Mouse (Mus musculus) megakaryocyte, embryonic 14.5 days (primary cell): ENCODE measurements around the gene Npas4. TPM values are rescaled to one million over a fixed set of nuclear protein-coding genes. Genes with fewer than 3 reads are reported as not detected.
"Not testable (repeated sequence)": the region's sequence is repeated elsewhere in the genome, so short reads cannot be mapped to it uniquely, and the experiment has no call there.

Experiments used
- H3K27me3 ChIP-seq: replicated peaks from 2 replicates; pipeline ENCODE3; 2012; ENCODE audit warnings: inconsistent platforms
- H3K36me3 ChIP-seq: replicated peaks from 2 replicates; pipeline ENCODE3; 2012; ENCODE audit warnings: low read length, inconsistent platforms, mixed read lengths
- H3K4me1 ChIP-seq: 2 replicates; pipeline ENCODE4 v1.6.1; 2012; ENCODE audit warnings: inconsistent platforms
- H3K4me3 ChIP-seq: replicated peaks from 2 replicates; pipeline ENCODE3; 2012; ENCODE audit warnings: moderate library complexity, mild to moderate bottlenecking, inconsistent platforms
- H3K9me3 ChIP-seq: 2 replicates; pipeline ENCODE4 v1.6.1; 2012; ENCODE audit warnings: inconsistent platforms
- FLI1 ChIP-seq: IDR thresholded peaks from 2 replicates; pipeline ENCODE4 v1.6.1; 2012; ENCODE audit warnings: low read length, inconsistent platforms, mixed read lengths
- GATA1 ChIP-seq: IDR thresholded peaks from 3 replicates; pipeline ENCODE4 v1.6.1; 2012; ENCODE audit warnings: mixed read lengths, low read length, inconsistent platforms, borderline replicate concordance
- polyA plus RNA-seq: library from polyadenylated mRNA; stranded (reverse); fragments of >175 nt; gene quantifications from 2 replicates; pipeline ENCODE4 v1.2.3, GENCODE M21; 2012; ENCODE audit warnings: low replicate concordance; ENCODE audit not compliant: insufficient read depth

The Npas4 gene
- polyA plus RNA-seq, 1 experiment = 1.1 TPM

DNA sequence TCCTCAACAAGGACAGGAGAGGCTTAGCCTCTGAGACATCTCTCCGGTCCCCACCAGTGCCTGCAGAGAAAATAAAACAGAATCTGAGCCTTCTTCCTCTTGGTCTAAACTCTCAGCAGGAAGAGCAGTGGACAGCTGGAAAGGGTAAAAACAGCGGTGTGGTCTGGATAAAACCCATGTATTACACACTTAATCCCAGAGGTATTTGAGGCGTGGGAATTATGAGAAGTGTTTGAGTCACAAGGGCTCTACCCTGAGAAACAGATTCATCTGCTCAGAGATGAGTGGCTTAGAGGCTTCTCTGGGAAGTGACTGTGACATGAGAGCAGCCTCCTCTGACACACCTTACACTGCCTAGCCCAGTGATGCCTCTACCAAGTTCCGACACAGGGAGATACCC is 27.5 kb upstream of the Npas4 start:
- Histone ChIP-seq H3K9me3 (no peaks in the 10 kb centered on the region), H3K4me3 (no peak overlapping the region), H3K4me1 (peaks cover 31% of the 10 kb centered on the region), H3K36me3 (no peaks in the 10 kb centered on the region), H3K27me3 (peaks cover 17% of the 10 kb centered on the region)
- TF ChIP-seq GATA1 (no peak), FLI1 (no peak)

DNA sequence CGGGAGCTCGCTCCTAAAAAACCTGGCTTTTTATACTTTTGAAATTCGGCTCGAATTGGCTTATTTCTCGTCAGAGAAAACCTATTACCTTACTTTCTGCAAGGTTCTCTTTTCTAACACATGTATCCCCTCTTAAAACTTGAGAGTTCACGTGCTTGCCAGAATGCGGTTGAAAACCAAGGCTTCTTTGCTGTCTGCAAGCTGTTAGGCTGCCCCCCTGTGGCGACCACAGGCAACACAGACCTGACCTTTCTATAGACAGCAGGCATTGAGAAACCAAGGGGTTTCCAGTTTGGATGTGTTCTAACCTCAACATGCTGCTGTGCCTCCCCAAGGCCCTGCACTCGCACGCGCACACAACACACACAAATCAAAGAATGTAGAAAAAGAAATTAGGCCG is 26.7 kb upstream of the Npas4 start:
- H3K9me3 ChIP-seq = no peaks in the 10 kb centered on the region
- H3K4me3 ChIP-seq = no peak overlapping the region
- TF ChIP-seq FLI1 (no peak), GATA1 (no peak)
- H3K27me3 ChIP-seq = peaks cover 22% of the 10 kb centered on the region
- no peaks in the 10 kb centered on the region for H3K36me3 ChIP-seq
- peaks cover 31% of the 10 kb centered on the region for H3K4me1 ChIP-seq

DNA sequence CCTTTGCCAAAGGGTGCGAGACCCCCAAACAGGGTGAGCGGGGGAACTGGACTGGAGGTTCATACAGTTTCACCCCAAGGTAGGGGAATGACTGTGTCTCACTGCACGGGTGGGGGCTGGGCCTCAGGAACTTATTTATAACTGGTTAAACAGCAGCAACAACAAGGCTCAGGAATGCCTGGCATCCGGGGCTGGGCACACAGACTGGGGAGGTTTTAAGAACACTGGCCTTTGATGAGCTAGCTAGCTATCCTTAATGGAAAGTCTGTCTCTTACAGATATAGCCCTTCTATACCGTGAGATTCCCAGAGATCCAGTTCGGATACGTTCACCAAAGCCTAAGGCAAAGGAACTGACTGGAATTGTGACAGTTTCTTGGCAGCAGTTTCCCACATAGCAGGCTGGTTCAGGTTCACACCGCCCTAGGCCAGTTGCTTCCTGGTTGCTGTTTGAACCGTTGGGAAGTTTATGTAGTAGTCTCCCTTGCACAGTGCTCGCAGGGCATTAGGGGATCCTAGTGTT is 26.2 kb upstream of the Npas4 start:
- no peaks in the 10 kb centered on the region for H3K36me3 ChIP-seq
- H3K4me3 ChIP-seq = no peak overlapping the region
- TF ChIP-seq GATA1 = no peak
- no peak for TF ChIP-seq FLI1
- peaks cover 31% of the 10 kb centered on the region for H3K4me1 ChIP-seq
- peaks cover 25% of the 10 kb centered on the region for H3K27me3 ChIP-seq
- H3K9me3 ChIP-seq = no peaks in the 10 kb centered on the region

DNA sequence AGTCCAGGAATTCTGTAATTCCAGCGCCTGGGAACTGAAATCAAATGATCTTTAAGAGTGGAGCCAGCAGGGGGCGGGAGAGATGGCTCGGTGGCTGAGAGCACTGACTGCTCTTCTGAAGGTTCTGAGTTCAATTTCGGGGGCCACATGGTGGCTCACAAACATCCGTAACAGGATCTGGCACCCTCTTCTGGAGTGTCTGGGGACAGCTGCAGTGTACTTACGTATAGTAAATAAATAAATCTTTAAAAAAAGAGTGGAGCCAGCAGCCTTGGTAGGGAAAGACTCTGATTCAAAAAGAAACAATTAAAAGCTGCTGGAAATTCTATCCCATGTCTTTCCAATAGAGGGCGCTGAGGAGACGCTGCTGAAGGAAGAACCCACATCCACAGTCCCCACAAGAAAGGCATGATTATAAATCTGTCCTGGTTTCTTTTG is 24.9 kb upstream of the Npas4 start:
- Histone ChIP-seq H3K4me3 (no peak overlapping the region), H3K4me1 (peaks cover 28% of the 10 kb centered on the region), H3K27me3 (peaks cover 23% of the 10 kb centered on the region), H3K36me3 (no peaks in the 10 kb centered on the region), H3K9me3 (no peaks in the 10 kb centered on the region)
- TF ChIP-seq GATA1 (no peak), FLI1 (no peak)

DNA sequence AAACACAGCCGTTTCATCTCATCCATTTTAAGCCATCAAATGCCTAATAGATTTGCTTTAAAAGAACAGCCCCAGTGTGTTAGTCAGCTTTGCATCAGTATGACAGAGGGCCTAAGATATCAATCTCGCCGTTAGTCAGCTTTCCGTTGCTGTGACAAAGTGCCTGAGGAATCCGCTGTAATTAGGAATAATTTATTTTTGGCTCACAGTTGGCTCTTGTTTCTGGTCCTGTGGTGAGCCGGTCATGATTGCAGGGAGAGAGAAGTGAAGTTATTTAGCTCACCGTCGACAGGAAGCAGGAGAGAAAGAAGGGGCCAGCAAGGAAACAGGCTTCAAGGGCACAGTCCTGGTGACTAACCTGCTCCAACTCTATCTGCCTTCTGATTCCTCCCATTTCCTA is 23.0 kb upstream of the Npas4 start:
- no peak for TF ChIP-seq GATA1
- peaks cover 25% of the 10 kb centered on the region for H3K27me3 ChIP-seq
- peaks cover 20% of the 10 kb centered on the region for H3K4me1 ChIP-seq
- H3K9me3 ChIP-seq = no peaks in the 10 kb centered on the region
- no peak overlapping the region for H3K4me3 ChIP-seq
- no peaks in the 10 kb centered on the region for H3K36me3 ChIP-seq

DNA sequence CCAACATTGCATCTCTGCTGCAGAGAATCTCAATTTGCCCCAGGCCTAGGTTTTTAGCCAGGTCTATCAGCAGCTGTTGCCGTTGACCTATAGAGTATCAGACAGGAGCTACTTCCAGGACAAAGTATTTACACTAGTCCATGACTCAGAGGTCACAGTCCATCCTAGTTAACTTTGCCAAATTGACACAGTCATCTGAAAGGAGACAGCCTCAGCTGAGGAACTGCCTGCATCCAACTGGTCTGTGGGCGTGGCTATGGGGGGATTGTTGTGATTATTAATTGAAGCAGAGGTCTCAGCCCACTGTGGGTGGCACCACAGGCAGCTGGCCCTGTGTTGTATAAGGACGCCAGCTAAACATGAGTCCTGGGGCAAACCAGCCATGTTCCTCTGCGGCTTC is 14.8 kb upstream of the Npas4 start:
- H3K4me3 ChIP-seq = no peak overlapping the region
- no peak for TF ChIP-seq GATA1
- TF ChIP-seq FLI1 = no peak
- H3K27me3 ChIP-seq = peaks cover 35% of the 10 kb centered on the region

DNA sequence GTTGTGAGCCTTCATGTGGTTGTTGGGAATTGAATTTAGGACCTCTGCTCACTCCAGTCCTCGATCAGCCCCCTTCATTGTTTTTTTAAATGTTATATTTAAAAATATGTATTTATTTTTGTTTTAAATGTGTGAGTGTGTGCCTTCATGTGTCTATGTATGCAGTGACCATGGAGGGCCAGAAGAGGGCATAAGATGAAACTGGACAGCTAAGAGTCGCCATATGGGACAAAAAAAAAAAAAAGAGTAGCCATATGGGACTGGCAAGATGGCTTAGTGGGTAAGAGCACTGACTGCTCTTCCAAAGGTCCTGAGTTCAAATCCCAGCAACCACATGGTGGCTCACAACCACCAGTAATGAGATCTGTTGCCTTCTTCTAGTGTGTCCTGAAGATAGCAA is 13.5 kb upstream of the Npas4 start:
- Histone ChIP-seq H3K9me3 (peaks cover 16% of the 10 kb centered on the region), H3K27me3 (peaks cover 46% of the 10 kb centered on the region), H3K4me1 (peaks cover 28% of the 10 kb centered on the region)
- not testable (repeated sequence) for H3K4me3 ChIP-seq, H3K36me3 ChIP-seq

More for the DNA sequence above, 14.8 kb upstream of the Npas4 start:
- Histone ChIP-seq H3K36me3 (no peaks in the 10 kb centered on the region), H3K9me3 (peaks cover 16% of the 10 kb centered on the region), H3K4me1 (peaks cover 17% of the 10 kb centered on the region)

DNA sequence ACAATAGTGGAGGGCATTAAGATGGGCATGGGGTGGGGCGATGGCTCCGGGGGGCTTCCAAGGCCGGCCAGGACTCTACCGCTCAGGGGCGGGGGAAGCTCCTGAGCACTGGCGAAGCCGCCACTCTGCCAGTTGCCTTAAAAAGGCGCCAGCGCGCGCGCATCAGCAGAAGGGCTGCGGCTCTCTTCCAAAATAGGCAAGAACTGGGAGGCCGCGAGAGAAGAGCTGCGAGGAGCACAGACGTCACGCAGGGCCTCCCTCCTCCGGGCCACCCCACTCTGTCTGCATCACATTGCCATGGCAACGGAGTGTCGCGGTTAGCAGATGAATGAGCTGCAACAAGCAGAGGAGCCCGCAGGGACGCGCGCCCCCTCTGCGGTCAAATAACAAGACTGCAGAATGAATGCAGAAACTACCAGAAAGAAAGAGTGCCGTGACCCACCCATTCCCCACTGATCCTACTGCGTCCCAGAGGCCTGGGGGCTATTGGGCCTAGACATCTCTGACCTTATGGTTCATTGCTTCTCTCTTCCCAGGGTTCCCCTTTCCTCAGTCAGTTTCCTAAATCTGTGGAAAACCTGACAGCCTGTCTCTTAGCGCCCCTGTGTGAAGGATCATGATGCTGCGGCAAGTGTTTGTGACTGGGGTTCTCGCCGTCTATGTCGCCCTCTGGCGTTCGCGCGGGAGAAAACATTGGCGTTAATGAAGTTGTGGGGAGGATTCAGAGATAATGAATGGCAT is 11.7 kb upstream of the Npas4 start:
- peaks cover 59% of the 10 kb centered on the region for H3K27me3 ChIP-seq
- peaks cover 37% of the 10 kb centered on the region for H3K4me1 ChIP-seq
- peaks cover 8% of the 10 kb centered on the region for H3K9me3 ChIP-seq
- peak overlapping the region; percentile 83 for H3K4me3 ChIP-seq
- no peak for TF ChIP-seq FLI1
- no peak for TF ChIP-seq GATA1
- no peaks in the 10 kb centered on the region for H3K36me3 ChIP-seq

DNA sequence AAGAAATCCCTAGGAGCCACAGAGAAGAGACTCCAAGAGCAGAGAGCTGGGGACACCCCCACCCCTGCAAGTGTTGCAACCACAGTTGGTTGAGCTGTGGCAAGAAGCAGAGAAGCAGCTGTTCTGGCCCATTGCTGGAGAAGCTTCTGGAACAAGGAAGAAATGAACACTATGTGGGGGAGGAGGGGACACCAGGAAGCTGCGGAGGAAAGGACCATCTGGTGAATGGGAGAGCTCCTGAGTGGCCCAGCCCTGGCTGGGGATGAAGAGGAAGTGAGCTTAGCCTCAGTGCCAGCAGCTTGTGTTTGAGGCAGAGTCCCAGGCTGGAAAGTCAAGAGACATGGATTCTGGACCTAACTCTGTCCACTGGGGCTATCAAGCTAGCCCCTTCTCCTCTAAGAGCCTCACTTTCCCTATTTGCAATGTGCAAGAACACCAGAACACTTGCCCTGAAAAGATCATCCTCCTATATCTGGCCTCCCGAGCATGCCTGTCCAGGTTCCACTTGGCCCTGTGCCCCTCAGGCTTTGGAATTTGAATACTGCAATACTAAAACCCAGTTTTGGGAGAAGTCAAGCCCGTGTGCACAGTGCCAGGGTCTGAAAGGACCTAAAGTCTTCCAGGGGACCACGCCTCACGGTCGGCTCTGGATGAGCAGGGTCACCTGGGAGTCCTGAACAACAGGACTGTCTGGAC is 9.5 kb upstream of the Npas4 start:
- H3K4me1 ChIP-seq = peaks cover 52% of the 10 kb centered on the region
- H3K9me3 ChIP-seq = no peaks in the 10 kb centered on the region
- peak overlapping the region; percentile 10 for H3K4me3 ChIP-seq
- H3K36me3 ChIP-seq = no peaks in the 10 kb centered on the region
- TF ChIP-seq FLI1 (no peak), GATA1 (no peak)
- H3K27me3 ChIP-seq = peaks cover 74% of the 10 kb centered on the region

DNA sequence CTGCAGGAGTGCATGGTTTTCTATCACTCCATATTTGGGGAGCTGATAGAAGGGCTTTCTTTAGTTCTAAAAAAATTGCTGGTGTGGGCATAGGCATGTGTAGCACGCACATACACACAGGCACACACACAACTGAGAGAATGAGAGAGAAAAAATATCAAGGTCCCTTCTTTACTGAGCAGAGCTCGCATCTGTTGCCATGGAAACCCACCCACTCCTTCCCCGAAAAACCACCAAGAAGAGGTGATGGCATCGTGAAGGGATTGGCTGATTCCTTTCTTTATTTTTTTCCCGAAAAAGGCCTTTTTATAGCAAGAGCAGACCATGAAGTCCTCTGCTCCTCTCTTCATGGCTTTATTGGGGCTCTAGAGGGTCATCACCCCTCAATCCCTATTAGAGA is 3.9 kb upstream of the Npas4 start:
- TF ChIP-seq GATA1 = no peak
- no peak for TF ChIP-seq FLI1
- Histone ChIP-seq H3K27me3 (peaks cover 77% of the 10 kb centered on the region), H3K4me1 (peaks cover 68% of the 10 kb centered on the region), H3K9me3 (no peaks in the 10 kb centered on the region), H3K36me3 (no peaks in the 10 kb centered on the region), H3K4me3 (no peak overlapping the region)
